Mouse (Mus musculus): ENCODE measurements around the gene Kif24. TPM values are rescaled to one million over a fixed set of nuclear protein-coding genes. Genes with fewer than 3 reads are reported as not detected.
A peak's percentile ranks its signal among the peaks of the same experiment; 100 is the strongest.

Gene Kif24
- total and polyA plus RNA-seq, 2 experiments from 2014 or later, result 1.4 to 4.9 TPM

DNA sequence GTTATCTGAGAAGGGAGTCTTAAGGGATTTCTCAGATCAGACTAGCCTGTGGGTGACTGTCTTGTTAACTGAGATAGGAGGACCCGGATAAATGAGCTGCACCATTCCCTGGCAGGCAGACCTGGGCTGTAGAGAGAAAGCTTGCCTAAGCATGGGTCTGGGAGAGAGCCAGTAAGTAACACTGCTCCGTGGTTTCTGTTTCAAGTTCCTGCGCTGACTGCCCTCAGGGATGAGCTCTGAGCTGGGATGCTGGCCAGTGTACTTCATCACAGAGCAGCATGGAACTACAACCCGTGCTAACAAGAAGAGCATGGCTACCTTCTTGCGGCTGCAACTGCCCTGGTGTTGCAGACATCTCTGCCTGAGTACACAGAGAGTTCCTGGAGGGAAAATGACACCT is 64.8 kb downstream of the Kif24 start:
- H3K27ac ChIP-seq (ENCODE audit: low read depth, low read length), result no peak overlapping the region
- ATAC-seq (ENCODE audit: low FRiP score), result no peak

DNA sequence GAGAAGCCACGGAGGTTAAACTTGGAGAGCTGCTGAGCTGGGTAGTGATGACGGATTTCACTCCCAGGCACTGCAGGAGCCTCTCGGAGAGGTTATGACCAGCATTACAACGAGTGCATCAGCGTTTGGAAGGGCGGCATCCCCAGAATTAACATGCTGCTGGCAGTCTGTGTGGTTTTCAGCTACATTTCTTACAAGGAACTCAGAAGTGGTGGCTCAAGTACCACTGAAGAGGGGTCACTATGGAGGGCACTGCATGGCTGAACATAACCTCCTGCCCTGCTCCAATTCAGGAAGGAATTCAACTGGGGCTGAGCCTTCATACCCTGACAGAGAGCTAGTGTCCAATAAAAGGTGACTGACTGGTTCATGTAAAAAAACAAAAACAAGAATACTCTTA is 66.3 kb downstream of the Kif24 start:
- DNase-seq (ENCODE audit: low spot score), result no peak
- Histone ChIP-seq H3K27ac (ENCODE audit: low read depth, low read length) (no peak overlapping the region), H3K9ac (replicated peaks; ENCODE audit: low read length, poor library complexity, severe bottlenecking) (no peak overlapping the region), H3K4me1 (ENCODE audit: insufficient read depth, low read length) (no peaks in the 10 kb centered on the region), H3K27me3 (ENCODE audit: insufficient read depth, low read length) (no peaks in the 10 kb centered on the region), H3K4me2 (ENCODE audit: low read depth, low read length, poor library complexity, severe bottlenecking) (no peak overlapping the region), H3K4me3 (ENCODE audit: low read depth, low read length) (no peak overlapping the region), H3K9me3 (ENCODE audit: low read length) (no peaks in the 10 kb centered on the region), H3K36me3 (ENCODE audit: insufficient read depth, low read length) (peaks cover 13% of the 10 kb centered on the region; the same call in 1 of the 2 replicates)
- WGBS, result 81% methylated on average over 6 of the region's 6 CpGs
- no peak for ATAC-seq (ENCODE audit: low FRiP score)
- no peak for TF ChIP-seq CTCF (IDR thresholded peaks at IDR 0.05)

More for the DNA sequence above, 64.8 kb downstream of the Kif24 start:
- Histone ChIP-seq H3K4me2 (ENCODE audit: low read depth, low read length, poor library complexity, severe bottlenecking) (no peak overlapping the region), H3K9ac (replicated peaks; ENCODE audit: low read length, poor library complexity, severe bottlenecking) (no peak overlapping the region), H3K27me3 (ENCODE audit: insufficient read depth, low read length) (no peaks in the 10 kb centered on the region), H3K9me3 (ENCODE audit: low read length) (no peaks in the 10 kb centered on the region), H3K4me3 (ENCODE audit: low read depth, low read length) (no peak overlapping the region), H3K36me3 (ENCODE audit: insufficient read depth, low read length) (peaks cover 10% of the 10 kb centered on the region; the same call in 1 of the 2 replicates), H3K4me1 (ENCODE audit: insufficient read depth, low read length) (no peaks in the 10 kb centered on the region)
- DNase-seq (ENCODE audit: low spot score), result no peak
- no peak for TF ChIP-seq CTCF (IDR thresholded peaks at IDR 0.05)
- WGBS, result 85% methylated on average over 5 of the region's 5 CpGs

DNA sequence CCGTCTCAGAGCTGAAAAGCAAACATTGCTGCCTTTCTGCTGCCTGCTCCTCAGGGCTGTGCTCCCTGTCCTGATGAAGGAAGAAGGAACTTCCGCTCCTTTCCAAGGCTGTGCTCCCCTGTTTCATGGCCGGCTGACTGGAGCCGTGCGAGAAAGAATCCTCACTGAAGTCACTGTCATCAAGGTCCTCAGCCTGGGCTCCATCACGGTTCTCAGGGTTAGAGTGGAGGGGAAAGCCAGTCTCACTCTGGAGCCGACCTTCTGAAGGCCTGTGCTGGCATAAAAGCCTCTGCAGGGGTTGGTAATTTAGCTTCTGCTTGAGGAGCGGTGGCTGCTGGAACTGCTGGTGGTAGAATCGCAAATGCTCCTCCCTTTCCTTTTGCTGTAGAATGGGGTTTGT is 70.0 kb downstream of the Kif24 start:
- 85% methylated on average over 9 of the region's 9 CpGs for WGBS
- H3K27ac ChIP-seq (ENCODE audit: low read depth, low read length), result no peak overlapping the region
- TF ChIP-seq CTCF (IDR thresholded peaks at IDR 0.05), result no peak
- no peaks in the 10 kb centered on the region for H3K4me1 ChIP-seq (ENCODE audit: insufficient read depth, low read length)
- peaks cover 20% of the 10 kb centered on the region; the same call in 1 of the 2 replicates for H3K36me3 ChIP-seq (ENCODE audit: insufficient read depth, low read length)
- no peak overlapping the region for H3K4me2 ChIP-seq (ENCODE audit: low read depth, low read length, poor library complexity, severe bottlenecking)
- H3K9ac ChIP-seq (replicated peaks; ENCODE audit: low read length, poor library complexity, severe bottlenecking), result no peak overlapping the region
- DNase-seq (ENCODE audit: low spot score) (no peak), ATAC-seq (ENCODE audit: low FRiP score) (no peak)
- H3K9me3 ChIP-seq (ENCODE audit: low read length), result no peaks in the 10 kb centered on the region
- no peaks in the 10 kb centered on the region for H3K27me3 ChIP-seq (ENCODE audit: insufficient read depth, low read length)
- no peak overlapping the region for H3K4me3 ChIP-seq (ENCODE audit: low read depth, low read length)

DNA sequence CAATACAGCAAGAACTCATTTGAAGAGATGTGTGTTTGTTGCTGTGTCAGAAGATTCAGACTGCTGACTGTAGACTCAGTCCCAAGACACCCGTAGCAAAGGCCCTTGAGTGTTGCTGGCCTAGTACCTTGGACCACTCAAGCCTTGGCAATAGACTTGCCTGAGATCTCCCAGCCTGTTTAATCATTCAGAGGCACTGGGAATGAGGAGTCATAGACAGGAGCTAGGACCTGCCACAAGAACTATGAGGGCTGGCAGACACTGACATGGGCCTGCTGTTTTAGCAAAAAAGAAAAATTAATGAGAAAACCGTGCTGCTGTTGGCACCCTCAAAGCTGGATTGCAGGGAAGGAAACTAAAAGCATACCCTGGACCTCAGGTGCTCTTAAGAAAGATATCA is 73.7 kb downstream of the Kif24 start:
- H3K27ac ChIP-seq (ENCODE audit: low read depth, low read length), result no peak overlapping the region
- H3K9ac ChIP-seq (replicated peaks; ENCODE audit: low read length, poor library complexity, severe bottlenecking), result no peak overlapping the region
- ATAC-seq (ENCODE audit: low FRiP score) (no peak), DNase-seq (ENCODE audit: low spot score) (no peak)
- no peaks in the 10 kb centered on the region for H3K4me1 ChIP-seq (ENCODE audit: insufficient read depth, low read length)
- H3K36me3 ChIP-seq (ENCODE audit: insufficient read depth, low read length), result peaks cover 26% of the 10 kb centered on the region
- no peaks in the 10 kb centered on the region for H3K9me3 ChIP-seq (ENCODE audit: low read length)
- no peak overlapping the region for H3K4me3 ChIP-seq (ENCODE audit: low read depth, low read length)
- no peak overlapping the region for H3K4me2 ChIP-seq (ENCODE audit: low read depth, low read length, poor library complexity, severe bottlenecking)
- H3K27me3 ChIP-seq (ENCODE audit: insufficient read depth, low read length), result no peaks in the 10 kb centered on the region
- 91% methylated on average over 2 of the region's 2 CpGs for WGBS
- no peak for TF ChIP-seq CTCF (IDR thresholded peaks at IDR 0.05)

DNA sequence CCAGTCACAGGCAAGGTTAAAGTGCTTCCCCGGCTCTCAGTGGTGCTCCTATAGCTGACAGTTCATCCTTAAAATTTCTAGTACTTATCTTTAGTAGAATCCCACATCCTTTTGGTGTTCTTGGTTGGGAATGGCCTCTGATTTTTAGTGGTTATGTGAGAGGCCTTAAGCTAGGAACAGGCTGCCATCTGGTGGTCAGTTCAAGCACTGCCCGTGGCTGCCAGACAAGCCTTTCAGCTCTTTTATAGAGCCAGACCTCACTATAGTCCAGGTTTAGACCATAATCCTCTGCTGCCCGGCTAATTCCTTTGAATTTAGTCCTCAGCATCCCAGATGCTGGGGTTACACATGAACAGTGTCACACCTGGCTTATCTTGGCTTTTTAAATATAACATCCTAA is 74.6 kb downstream of the Kif24 start:
- no peak overlapping the region for H3K4me2 ChIP-seq (ENCODE audit: low read depth, low read length, poor library complexity, severe bottlenecking)
- peak; percentile 95 for TF ChIP-seq CTCF (IDR thresholded peaks at IDR 0.05)
- H3K4me1 ChIP-seq (ENCODE audit: insufficient read depth, low read length), result no peaks in the 10 kb centered on the region
- DNase-seq (ENCODE audit: low spot score) (peak; percentile 87), ATAC-seq (ENCODE audit: low FRiP score) (peak; percentile 62; the same call in 1 of the 2 replicates)
- no peaks in the 10 kb centered on the region for H3K9me3 ChIP-seq (ENCODE audit: low read length)
- 19% methylated on average over 3 of the region's 3 CpGs for WGBS
- H3K36me3 ChIP-seq (ENCODE audit: insufficient read depth, low read length), result peaks cover 26% of the 10 kb centered on the region
- no peaks in the 10 kb centered on the region for H3K27me3 ChIP-seq (ENCODE audit: insufficient read depth, low read length)
- H3K4me3 ChIP-seq (ENCODE audit: low read depth, low read length), result no peak overlapping the region
- H3K9ac ChIP-seq (replicated peaks; ENCODE audit: low read length, poor library complexity, severe bottlenecking), result no peak overlapping the region
- H3K27ac ChIP-seq (ENCODE audit: low read depth, low read length), result no peak overlapping the region

DNA sequence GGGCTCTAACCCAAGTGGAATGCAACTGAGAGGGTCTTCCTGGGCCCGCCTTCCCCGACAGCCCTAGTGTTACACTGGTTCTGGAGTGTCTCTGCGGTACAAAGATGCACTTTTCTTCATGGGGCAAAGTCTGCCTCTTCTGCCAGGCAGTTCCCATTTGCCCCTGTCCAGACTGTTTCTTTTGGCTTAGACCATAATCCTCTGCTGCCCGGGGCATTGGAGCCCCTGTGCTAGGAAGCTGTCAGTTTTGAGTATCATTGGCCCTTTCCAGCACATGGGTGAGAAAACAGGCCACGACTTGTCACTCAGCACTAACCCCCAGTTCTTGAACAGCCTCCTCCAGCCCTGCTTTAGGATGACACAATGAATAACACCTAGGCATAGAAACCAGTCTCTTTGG is 75.4 kb downstream of the Kif24 start:
- Histone ChIP-seq H3K4me2 (ENCODE audit: low read depth, low read length, poor library complexity, severe bottlenecking) (no peak overlapping the region), H3K36me3 (ENCODE audit: insufficient read depth, low read length) (peaks cover 26% of the 10 kb centered on the region), H3K4me1 (ENCODE audit: insufficient read depth, low read length) (no peaks in the 10 kb centered on the region), H3K4me3 (ENCODE audit: low read depth, low read length) (no peak overlapping the region), H3K27ac (ENCODE audit: low read depth, low read length) (no peak overlapping the region), H3K27me3 (ENCODE audit: insufficient read depth, low read length) (no peaks in the 10 kb centered on the region), H3K9ac (replicated peaks; ENCODE audit: low read length, poor library complexity, severe bottlenecking) (no peak overlapping the region), H3K9me3 (ENCODE audit: low read length) (no peaks in the 10 kb centered on the region)
- ATAC-seq (ENCODE audit: low FRiP score), result no peak
- DNase-seq (ENCODE audit: low spot score), result no peak
- TF ChIP-seq CTCF (IDR thresholded peaks at IDR 0.05), result no peak
- 84% methylated on average over 5 of the region's 5 CpGs for WGBS
